Mouse (Mus musculus) C2C12 (cell line): ENCODE measurements around the gene Nlrx1. TPM values are rescaled to one million over a fixed set of nuclear protein-coding genes. Genes with fewer than 3 reads are reported as not detected.

ENCODE experiments used
- H3K27me3 ChIP-seq: one replicate; pipeline ENCODE4 v1.6.1; 2011; ENCODE audit not compliant: control insufficient read depth, insufficient read depth, insufficient read length
- H3K36me3 ChIP-seq: one replicate; pipeline ENCODE4 v1.6.1; 2011; ENCODE audit not compliant: control insufficient read depth, insufficient read depth
- H3K4me3 ChIP-seq: one replicate; pipeline ENCODE4 v1.5.1; 2011; ENCODE audit warnings: mild to moderate bottlenecking, control low read depth; ENCODE audit not compliant: poor library complexity, insufficient read depth, severe bottlenecking
- H3K79me2 ChIP-seq: one replicate; pipeline ENCODE4 v1.6.1; 2011; ENCODE audit not compliant: control insufficient read depth, insufficient read depth
- H3K79me3 ChIP-seq: one replicate; pipeline ENCODE4 v1.6.1; 2011; ENCODE audit warnings: low read depth, control low read depth
- H3ac ChIP-seq: one replicate; pipeline ENCODE3; 2011; ENCODE audit warnings: low read depth; ENCODE audit not compliant: control insufficient read depth, insufficient read length
- CEBPB ChIP-seq: IDR thresholded peaks from one replicate; pipeline ENCODE4 v1.6.1; 2011; ENCODE audit warnings: low read depth, mild to moderate bottlenecking, control low read depth, moderate library complexity
- CTCF ChIP-seq: IDR thresholded peaks from one replicate; pipeline ENCODE4 v1.5.1; 2011; ENCODE audit not compliant: control insufficient read depth, insufficient read depth, insufficient read length
- FOSL1 ChIP-seq: IDR thresholded peaks from one replicate; pipeline ENCODE4 v1.8.0; 2011; ENCODE audit warnings: mild to moderate bottlenecking, low read length; ENCODE audit not compliant: poor library complexity, insufficient read depth, severe bottlenecking
- MAX ChIP-seq: IDR thresholded peaks from one replicate; pipeline ENCODE4 v1.6.1; 2011; ENCODE audit warnings: mild to moderate bottlenecking, control low read depth
- MYOD1 ChIP-seq: IDR thresholded peaks from one replicate; pipeline ENCODE4 v1.6.1; 2011; ENCODE audit warnings: low read depth; ENCODE audit not compliant: control insufficient read depth, insufficient read length
- MYOG ChIP-seq: IDR thresholded peaks from one replicate; pipeline ENCODE4 v1.6.1; 2011; ENCODE audit not compliant: control insufficient read depth, insufficient read length; ENCODE audit errors: extremely low read depth
- USF1 ChIP-seq: IDR thresholded peaks from one replicate; pipeline ENCODE4 v1.6.1; 2011; ENCODE audit warnings: low read depth, mild to moderate bottlenecking, control low read depth, moderate library complexity
- polyA plus RNA-seq: library from polyadenylated mRNA; unstranded; fragments of >200 nt; fragmentation: generic; extraction: Trizol; gene quantifications from one replicate; pipeline ENCODE4 v1.2.1, GENCODE M21; 2012; ENCODE audit warnings: missing spikeins

The Nlrx1 gene
- polyA plus RNA-seq, 1 experiment: 3.4 TPM

DNA sequence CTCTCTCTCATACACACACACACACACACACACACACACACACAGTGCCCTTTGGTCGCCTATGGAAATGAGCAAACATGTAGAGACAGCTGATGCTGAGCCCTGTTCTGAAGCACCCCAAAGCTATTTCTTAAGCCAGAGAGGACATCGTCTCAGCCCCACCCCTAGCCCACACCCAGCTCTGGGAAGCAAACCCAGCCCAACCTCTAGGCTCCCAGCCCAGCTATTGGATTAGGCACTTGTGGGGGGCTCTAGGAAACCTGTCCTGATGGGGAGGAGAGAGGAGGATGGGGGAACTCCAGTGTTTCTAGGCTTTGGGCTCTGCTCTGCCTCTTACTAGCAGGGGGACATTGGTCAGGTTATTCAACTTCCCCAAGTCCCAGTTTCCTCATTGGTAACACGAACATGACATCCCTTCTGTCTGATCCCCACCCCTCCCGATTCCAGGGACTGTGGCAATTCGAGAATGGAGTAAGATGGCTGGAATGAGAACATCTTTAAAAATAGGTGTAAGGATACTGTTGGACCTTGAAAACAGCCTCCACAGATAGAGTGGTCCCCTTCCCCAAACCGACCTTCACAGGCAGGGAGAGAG lies 18.0 kb upstream of the Nlrx1 start:
- Histone ChIP-seq H3K4me3 (no peak overlapping the region), H3K79me2 (no peaks in the 10 kb centered on the region), H3K36me3 (peaks cover 12% of the 10 kb centered on the region), H3ac (no peak overlapping the region), H3K27me3 (peaks cover 10% of the 10 kb centered on the region), H3K79me3 (no peaks in the 10 kb centered on the region)
- no peak for TF ChIP-seq MYOD1
- TF ChIP-seq MYOG: no peak
- TF ChIP-seq USF1: no peak
- no peak for TF ChIP-seq CEBPB
- no peak for TF ChIP-seq FOSL1
- no peak for TF ChIP-seq CTCF
- TF ChIP-seq MAX: no peak

DNA sequence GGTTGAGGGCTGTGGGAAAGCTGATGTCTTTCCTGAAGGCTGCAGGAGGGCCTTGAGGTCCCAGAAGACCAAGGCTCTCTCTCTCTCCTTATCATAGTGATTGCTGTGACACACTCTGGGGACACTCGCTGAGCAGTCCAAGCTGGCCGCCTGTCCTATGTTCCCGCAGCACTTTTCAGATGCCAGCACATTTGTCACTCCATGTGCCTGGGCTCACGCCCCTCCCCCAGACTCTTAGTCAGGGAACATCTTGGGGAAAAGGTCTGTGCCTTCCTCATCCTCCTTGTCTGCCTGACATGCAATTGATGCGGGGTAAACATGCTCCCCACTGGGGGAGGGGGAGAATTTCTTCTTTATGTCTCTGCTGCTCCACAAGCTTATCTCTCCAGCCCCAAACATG lies 14.8 kb upstream of the Nlrx1 start:
- peaks cover 10% of the 10 kb centered on the region for H3K27me3 ChIP-seq
- H3ac ChIP-seq: no peak overlapping the region
- H3K79me2 ChIP-seq: no peaks in the 10 kb centered on the region
- H3K4me3 ChIP-seq: no peak overlapping the region
- no peaks in the 10 kb centered on the region for H3K79me3 ChIP-seq
- TF ChIP-seq CTCF (no peak), MAX (no peak), FOSL1 (no peak), CEBPB (no peak), MYOD1 (no peak), USF1 (no peak), MYOG (no peak)
- no peaks in the 10 kb centered on the region for H3K36me3 ChIP-seq

- Histone ChIP-seq H3K4me3 (no peak overlapping the region), H3K36me3 (no peaks in the 10 kb centered on the region), H3K79me3 (no peaks in the 10 kb centered on the region), H3K79me2 (no peaks in the 10 kb centered on the region), H3ac (no peak overlapping the region), H3K27me3 (peaks cover 4% of the 10 kb centered on the region)
- TF ChIP-seq MAX (no peak), CEBPB (no peak), MYOG (no peak), MYOD1 (no peak), FOSL1 (no peak), CTCF (no peak), USF1 (no peak)
Observed at GRCm38 (mm10) chr9:44269973-44270372, 1.6 kb upstream of the Nlrx1 start.

DNA sequence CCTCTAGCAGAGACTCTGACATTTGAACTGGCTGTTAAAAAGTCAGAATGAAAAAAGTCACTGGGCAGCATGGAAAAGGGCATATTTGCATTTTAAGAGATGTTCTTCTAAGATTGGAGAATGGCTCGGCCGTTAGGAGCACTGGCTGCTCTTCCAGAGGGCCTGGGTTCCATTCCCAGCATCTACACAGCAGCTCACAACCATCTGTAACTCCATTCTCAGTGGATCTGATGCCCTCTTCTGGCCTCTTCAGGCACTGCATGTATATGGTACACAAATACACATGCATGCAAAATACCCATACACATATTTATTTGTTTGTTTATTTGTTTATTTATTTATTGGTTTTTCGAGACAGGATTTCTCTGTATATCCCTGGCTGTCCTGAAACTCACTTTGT lies 678 bp upstream of the Nlrx1 start:
- Histone ChIP-seq H3K79me2 (no peaks in the 10 kb centered on the region), H3K27me3 (peaks cover 4% of the 10 kb centered on the region), H3K4me3 (no peak overlapping the region), H3K79me3 (no peaks in the 10 kb centered on the region), H3K36me3 (no peaks in the 10 kb centered on the region), H3ac (no peak overlapping the region)
- no peak for TF ChIP-seq FOSL1
- no peak for TF ChIP-seq USF1
- no peak for TF ChIP-seq CTCF

DNA sequence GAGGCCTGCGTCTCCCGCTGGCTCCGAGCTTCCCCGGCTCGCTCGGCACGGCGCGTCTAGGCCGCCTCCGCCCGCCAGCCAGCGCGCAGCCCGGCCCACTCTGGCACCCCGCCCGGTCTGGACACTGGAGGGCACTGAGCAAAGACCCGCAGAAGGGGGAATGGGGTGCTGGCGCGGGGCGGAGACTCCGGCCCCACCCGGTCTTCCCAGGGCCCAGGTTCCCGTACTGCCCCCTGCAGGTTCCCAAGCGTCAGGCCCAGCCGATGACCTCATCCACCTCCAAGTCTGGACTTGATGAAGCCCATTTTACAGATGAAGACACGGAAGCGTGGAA lies 405 bp downstream of the Nlrx1 start:
- TF ChIP-seq CTCF (peak; percentile 54), MYOD1 (no peak)
- Histone ChIP-seq H3K4me3 (peak overlapping the region; percentile 6), H3K79me2 (no peaks in the 10 kb centered on the region)

DNA sequence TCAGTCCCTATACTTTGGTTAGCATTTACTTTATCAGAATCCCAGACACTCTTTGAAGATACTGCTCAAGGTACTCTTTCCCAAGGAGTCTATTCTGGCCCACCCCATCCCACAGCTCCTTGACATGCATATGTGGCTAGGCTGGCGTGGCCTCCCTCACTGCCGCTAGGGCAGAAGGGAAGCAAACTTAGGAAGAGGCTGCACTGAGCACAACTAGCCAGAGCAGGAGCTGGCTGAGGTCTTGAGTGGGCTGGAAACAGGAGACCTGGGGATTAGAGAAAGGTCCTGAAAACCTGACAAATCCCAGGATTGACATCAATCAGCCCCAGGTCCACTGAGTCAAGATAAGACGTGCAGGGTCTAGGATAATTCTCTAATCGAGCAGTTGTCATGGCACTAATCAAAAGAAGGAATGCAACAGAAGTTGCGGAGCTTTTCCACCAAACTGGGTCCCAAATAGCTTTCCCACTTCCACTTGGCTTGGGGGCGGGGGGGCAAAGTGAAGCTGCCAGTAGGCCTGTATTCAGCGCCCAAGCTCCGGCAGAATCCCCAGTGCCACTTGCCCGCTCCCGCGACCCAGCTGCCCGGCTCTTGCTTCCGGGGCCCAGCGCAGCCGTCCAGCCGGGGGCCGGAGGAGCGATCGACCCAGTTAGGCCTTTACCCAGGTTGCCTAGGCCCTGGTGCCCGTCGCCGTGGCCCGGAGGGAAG lies 926 bp downstream of the Nlrx1 start:
- TF ChIP-seq CTCF (no peak), FOSL1 (no peak), USF1 (no peak), MYOD1 (no peak), CEBPB (no peak)
- H3K36me3 ChIP-seq: no peaks in the 10 kb centered on the region
- H3K79me3 ChIP-seq: no peaks in the 10 kb centered on the region
- no peaks in the 10 kb centered on the region for H3K27me3 ChIP-seq
- H3ac ChIP-seq: peak overlapping the region; percentile 79
- H3K4me3 ChIP-seq: peak overlapping the region; percentile 6
- H3K79me2 ChIP-seq: no peaks in the 10 kb centered on the region

More for the DNA sequence above, 405 bp downstream of the Nlrx1 start:
- no peaks in the 10 kb centered on the region for H3K27me3 ChIP-seq
- H3ac ChIP-seq: peak overlapping the region; percentile 79
- no peaks in the 10 kb centered on the region for H3K36me3 ChIP-seq
- H3K79me3 ChIP-seq: no peaks in the 10 kb centered on the region
